Mouse (Mus musculus) brain, embryonic 14.5 days (tissue): ENCODE measurements around the gene Txn2.

Experiments
- CTCF ChIP-seq: fragments of 200-500 bp; IDR thresholded peaks from 2 replicates; pipeline ENCODE4 v1.5.1; 2012; ENCODE audit warnings: inconsistent platforms, mild to moderate bottlenecking, moderate library complexity, borderline replicate concordance; ENCODE audit not compliant: insufficient read depth, insufficient read length; ENCODE audit errors: extremely low read depth
- POLR2A ChIP-seq: fragments of 200-500 bp; IDR thresholded peaks from 2 replicates; pipeline ENCODE4 v1.6.1; 2012; ENCODE audit warnings: mild to moderate bottlenecking, inconsistent platforms, borderline replicate concordance; ENCODE audit not compliant: poor library complexity, insufficient read depth, insufficient read length, severe bottlenecking; ENCODE audit errors: extremely low read depth

DNA sequence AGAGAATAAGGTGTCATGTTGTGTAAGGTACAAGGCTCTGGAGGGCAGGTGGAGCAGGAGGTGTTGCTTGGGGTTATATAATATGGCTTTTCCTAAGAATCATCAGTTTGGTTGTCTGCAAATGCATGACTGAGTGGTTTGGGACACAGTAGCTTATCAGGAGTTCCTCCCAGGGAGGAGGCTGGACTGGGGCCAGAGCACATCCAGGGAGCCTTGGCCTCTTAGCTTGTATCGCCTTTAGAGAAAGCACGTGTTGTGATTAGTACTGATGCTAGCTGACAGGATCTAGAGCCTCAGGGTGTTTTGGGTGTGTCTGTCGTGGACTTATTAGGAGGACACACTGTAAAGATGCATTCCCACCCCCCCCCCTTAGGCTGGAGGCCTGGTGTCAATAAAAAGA lies 48.9 kb upstream of the Txn2 start:
- TF ChIP-seq CTCF = no peak
- TF ChIP-seq POLR2A = no peak
